Mouse (Mus musculus) left cerebral cortex, postnatal 36 days (tissue): Measurements from ENCODE around the gene Rcvrn. TPM values are rescaled to one million over a fixed set of nuclear protein-coding genes. Genes with fewer than 3 reads are reported as not detected.

Source experiments
- DNase-seq, 2 experiments: peaks; one replicate each; pipeline ENCODE4 v3.0.0; 2021 to 2022; ENCODE audit warnings: low spot score in 2 of 2, mixed read lengths in 1 of 2
- intact Hi-C: fragments of 180-260 bp; cut with DNase I; formaldehyde crosslinking; loops from one replicate; pipeline ENCODE4 v1.15.1; 2025
- total RNA-seq, 2 experiments: library from RNA; stranded (reverse); gene quantifications; 2 replicates each; pipeline ENCODE4 v1.2.3; 2021

Gene Rcvrn
- total RNA-seq, 2 experiments from 2014 or later: 1.1 to 2.5 TPM

DNA sequence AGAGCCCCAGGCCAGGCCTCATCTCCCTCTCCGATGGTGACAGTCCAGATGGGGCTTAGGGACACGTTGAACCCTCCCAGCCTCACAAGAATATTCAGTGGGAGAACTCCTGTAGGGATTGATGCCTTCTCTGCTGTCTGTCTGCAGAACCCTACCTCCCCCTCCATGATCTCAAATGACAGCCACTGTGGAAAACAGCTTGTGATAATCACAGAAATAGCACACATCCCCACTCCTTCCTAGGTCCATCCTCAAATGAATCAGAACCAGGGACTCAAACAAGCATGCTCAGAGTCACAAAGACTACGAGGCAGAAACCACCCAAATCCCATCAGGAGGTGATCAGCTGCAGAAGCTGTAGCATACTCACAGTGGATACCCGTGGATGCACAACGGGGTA is 29.0 kb upstream of the Rcvrn start:
- no peak for DNase-seq
- intact Hi-C loops: loop anchor here (5.0 kb wide), 1 partner anchor 69 kb away; no protein-coding TSS in a partner anchor

DNA sequence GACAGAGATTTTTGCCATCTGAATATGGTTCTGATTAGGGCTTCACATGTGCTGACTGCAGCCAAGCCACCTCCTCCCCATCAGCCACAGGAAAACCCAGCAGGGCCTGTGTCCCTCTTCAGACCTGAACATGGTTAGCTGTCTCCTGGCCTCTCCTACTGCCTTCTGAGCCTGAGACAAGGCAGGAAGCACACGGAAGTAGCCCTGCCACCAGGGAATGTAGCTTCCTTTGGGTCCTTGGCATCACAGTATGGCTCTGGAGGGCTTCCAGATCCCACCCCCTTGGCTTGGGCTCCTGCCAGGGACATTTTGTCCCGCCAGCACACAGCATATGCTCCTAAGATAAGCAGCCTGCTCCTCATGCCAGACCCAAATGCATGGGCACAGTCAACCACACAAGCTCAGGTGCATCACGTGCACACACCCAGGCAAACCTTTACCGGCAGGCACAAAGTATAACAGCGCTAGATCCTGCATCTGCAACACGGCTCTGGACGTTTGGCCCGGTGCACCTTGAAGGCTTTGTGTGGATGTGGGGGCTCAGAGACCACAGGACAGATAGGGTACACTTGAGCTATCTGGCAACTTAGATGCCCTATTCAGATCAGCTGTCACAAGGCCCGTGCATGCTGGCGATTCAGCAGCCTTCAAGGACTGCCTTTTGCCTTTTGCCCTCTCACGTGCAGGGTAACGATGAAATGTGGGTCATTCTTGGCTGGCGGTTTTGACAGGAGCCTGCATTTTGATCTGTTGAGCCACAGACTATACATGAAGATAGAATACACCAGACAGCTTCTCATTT is 27.4 kb upstream of the Rcvrn start:
- intact Hi-C loops: loop anchor here (5.0 kb wide), 1 partner anchor 70 kb away; no protein-coding TSS in a partner anchor
- DNase-seq: peak; percentile 88 to 89

DNA sequence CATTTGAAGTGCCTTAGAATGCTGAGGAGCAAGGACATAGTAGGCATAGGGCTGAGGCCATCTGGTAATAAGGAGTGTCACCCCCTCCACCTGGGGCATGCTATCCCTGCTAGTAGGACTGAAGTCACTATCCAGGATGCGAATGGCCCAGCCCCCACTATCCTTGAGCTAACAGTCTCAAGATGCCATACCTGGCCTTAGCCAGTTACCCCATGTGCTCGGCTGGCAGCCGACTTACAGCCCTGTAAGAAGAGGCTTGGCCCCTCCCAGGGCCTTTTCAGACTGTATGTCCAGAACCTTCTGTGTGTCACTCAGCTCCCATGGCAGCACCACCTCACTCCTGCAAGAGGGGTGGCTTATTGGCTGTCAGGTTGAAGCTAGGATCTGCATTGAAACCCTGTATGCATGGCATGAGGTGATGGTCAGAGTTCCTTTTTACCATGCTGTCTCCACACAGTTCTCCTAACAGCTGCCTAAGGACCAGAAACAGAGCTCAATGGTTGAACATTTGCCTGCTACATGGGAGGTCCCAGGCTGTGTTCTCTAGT is 26.6 kb upstream of the Rcvrn start:
- intact Hi-C loops: loop anchor here (5.0 kb wide), 1 partner anchor 71 kb away; no protein-coding TSS in a partner anchor
- no peak for DNase-seq

DNA sequence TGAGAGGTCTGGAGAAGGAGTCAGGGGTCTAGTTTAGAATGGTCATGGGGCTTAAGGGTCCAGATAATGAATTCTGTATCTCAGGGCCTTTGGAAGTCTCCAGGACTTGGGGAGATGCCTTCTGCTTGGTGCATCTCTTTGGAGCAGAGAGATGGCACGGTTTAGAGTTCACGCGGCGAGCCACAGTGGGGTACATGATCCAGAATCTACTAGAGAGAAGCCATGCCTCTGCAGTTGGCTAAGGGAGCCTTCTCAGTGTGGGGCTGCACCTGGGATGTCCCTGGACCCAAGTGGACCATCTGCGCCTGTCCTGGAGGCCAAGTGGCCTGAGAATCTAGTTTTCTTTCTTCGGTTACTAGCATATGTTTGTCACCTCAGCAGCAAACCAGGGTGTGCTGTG is 25.1 kb upstream of the Rcvrn start:
- intact Hi-C loops: no loop called here

DNA sequence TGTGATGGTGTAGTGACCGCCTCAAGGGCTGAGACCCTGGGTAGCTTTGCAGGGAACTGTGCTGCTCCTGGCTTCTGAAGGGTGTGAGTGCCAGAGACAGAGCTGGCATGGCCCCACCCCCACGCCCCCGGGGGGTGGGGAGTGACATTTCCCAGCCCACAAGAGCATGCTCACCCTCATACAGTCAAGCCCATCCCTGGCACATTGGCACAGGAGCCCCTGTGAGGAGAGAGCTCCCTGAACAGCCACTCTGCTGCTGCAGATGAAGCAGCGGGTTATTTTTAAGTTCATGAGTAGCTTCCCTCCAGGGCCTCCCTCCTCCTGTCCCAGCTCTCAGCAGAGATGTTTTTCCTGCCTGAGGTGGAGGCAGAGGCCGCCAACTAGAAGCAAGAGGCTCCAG is 23.0 kb upstream of the Rcvrn start:
- peak; percentile 55 to 62 for DNase-seq
- intact Hi-C loops: no loop called here

More for the DNA sequence above, 25.1 kb upstream of the Rcvrn start:
- no peak for DNase-seq

DNA sequence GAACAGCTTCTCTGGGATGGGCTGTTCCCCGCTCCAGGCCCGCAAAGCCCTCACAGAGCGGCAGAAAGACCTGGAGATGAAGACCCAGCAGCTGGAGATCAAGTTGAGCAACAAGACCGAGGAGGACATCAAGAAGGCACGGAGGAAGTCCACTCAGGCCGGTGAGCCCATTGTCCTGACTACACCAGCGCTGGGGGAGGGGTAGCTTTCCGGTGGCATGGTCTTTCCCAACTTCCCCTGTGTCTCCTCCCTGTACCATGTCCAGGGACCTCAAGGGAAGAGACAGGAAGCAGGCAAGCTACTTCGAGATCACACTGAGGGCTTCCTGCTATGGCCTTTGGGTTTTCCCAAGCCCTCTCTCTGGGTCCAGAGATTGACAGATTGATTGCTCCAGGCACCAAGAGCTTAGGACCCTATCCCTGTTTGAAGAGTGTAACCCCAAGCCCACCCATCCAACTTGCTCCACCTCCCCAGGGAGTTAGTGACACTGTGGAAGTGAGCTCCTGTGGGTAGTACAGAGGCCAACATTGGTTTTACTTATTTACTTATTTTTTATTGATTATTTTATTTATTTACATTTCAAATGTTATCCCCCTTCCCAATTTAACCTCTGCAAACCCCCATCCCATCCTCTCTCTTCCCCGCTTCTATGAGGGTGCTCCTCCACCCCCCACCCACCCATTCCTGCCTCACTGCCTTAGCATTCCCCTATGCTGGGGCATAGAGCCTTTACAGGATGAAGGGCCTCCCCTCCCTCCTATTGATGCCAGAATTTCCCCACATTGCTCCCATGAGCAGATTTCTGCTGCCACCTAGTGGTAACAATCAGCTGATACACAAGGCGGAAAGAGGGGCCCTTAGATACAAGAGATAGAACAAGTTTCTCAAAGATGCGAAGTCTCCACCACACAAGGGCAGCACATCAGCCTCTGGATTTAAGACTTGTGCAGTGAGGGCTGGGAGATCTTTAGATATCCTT is 19.3 kb upstream of the Rcvrn start:
- intact Hi-C loops: no loop called here

DNA sequence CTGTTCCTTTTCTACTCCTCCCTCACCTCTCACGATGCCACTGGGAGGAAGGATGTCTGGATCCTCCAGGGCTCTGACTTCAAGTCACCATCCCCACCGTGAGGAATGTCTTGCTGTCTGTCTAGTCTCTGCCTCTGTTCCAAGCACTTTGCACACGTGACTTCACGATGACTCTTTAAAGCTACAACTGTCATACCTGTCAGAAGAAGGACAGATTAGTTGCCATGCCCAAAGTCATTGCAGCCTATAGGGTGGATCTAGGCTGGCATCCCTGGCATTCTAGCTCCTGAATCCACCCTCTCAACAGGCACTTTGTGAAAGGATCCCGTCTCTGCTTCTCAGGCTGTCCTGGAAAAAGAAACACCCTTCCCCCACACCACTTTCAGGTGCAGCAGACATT is 15.8 kb upstream of the Rcvrn start:
- DNase-seq: no peak
- intact Hi-C loops: no loop called here

More for the DNA sequence above, 19.3 kb upstream of the Rcvrn start:
- DNase-seq: no peak

DNA sequence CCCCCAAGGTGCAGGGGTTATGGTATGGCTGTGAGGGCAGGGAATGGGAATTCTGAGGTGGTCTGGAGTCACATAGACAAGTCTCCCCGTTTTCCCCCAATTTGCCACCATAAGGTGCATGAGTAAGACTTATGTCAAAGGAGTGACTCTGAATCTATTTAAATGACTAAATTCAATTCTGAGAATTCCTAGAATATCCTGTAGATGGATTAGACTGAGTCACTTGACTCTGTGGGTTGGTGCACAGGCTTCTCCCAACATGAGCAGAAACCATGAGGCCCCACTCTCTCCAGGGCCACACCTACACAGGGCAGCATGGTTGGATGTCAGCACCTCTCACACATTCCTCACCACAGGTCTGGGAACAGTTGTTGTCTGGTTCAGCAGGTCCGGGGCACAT is 15.2 kb upstream of the Rcvrn start:
- peak in 1 of 2 experiments; percentile 7 for DNase-seq
- intact Hi-C loops: loop anchor here (5.0 to 10.0 kb wide), 2 partner anchors 52 to 95 kb away; partner anchors contain the start of genes Glp2r and Gsg1l2

DNA sequence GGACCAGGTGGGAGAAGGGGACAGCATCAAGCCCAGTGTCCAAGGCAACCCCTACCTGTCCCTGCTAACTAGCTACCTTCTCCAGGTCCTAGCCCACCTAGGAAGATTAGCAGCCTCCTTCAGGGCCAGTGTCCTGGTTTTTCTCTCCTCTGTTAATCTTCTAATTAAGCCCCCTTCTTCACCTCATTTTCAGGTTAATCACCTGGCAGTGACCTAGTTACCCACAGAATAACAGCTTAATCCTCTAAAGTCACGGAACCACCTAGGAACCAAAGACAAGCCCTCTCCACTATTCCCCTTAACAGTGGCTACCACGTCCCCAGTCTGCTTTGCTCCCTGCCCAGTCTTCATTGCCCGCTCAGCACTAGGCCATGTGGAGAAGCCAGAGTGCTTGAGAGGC is 13.3 kb upstream of the Rcvrn start:
- no peak for DNase-seq
- intact Hi-C loops: loop anchor here (5.0 to 10.0 kb wide), 2 partner anchors 50 to 93 kb away; partner anchors contain the start of genes Glp2r and Gsg1l2

DNA sequence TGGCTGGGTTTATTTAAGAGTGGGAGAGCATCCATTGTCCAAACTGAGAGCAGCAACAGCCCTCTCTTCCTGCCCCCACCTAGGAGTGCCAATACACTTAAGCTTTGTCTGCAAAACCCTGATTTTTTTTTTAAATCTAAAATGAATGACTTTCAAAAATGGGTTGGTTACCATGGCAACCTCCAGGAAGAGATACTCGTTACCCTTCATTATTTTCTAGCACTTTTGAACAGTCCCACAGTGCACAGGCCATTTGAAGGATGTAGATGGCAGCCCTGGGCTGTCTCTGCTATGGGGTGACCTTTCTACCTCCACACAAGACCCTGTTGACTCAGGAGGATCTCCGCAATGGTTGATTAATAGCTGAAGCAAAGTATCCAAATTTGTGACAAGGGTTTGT is 9.0 kb upstream of the Rcvrn start:
- DNase-seq: no peak
- intact Hi-C loops: loop anchor here (10.0 kb wide), 1 partner anchor 89 kb away; the partner anchor contains the start of genes Glp2r and Gsg1l2

DNA sequence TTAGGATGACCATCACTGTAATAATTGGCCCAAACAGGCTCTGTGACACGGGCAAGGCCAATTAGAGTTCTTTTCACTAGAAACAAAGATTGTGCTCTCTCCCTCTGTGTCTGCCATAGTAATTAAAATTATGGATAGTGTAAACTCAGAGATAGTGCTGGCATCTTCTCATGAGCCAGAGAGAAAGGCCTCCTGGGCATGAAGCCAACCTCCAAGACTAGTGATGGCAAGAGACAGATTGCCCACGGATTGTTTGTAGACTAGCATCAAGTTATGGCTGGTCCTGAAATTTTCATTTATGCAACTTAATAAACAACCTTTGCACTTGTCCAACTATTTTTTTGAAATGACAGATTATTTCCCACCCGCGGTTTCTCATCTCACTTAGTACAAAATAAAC is 17.9 kb downstream of the Rcvrn start:
- intact Hi-C loops: no loop called here
- no peak for DNase-seq

DNA sequence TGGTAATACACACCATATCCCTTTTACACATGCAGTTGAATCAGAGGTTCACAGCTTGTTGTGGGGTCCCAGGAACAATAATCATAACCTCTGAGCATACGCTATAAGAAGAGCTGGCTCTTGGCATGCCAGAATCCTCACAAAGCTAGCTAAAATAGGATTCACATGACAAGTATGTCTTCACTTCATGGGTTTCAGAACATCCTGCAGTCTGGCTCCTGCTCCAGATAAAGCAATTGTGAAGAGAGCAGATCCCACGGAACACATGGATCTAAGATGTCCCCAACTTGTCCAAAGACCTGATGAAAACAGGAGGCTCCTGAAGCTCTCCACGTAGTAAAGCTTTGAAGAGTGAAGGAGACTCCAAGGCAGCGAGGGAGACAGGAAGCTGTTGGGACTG is 20.3 kb downstream of the Rcvrn start:
- DNase-seq: no peak
- intact Hi-C loops: no loop called here

DNA sequence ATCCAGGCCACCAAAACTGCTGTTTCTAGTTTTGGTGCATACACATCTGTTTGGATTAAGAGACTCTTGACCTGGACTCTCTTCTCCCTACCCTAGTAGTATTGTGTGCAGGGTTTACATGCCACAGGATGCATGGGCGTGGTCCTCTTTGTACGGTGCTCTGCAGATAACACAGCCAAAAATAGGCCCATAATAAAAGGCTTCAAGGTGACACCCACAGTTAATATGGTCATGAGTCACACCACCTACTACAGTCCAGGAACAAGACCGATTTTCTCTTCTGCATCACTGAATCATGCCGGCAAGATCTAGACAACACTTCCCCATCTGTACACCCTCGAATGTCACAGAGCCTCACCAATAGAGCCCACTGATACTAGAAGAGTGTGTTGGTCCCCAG is 26.4 kb downstream of the Rcvrn start:
- DNase-seq: no peak

DNA sequence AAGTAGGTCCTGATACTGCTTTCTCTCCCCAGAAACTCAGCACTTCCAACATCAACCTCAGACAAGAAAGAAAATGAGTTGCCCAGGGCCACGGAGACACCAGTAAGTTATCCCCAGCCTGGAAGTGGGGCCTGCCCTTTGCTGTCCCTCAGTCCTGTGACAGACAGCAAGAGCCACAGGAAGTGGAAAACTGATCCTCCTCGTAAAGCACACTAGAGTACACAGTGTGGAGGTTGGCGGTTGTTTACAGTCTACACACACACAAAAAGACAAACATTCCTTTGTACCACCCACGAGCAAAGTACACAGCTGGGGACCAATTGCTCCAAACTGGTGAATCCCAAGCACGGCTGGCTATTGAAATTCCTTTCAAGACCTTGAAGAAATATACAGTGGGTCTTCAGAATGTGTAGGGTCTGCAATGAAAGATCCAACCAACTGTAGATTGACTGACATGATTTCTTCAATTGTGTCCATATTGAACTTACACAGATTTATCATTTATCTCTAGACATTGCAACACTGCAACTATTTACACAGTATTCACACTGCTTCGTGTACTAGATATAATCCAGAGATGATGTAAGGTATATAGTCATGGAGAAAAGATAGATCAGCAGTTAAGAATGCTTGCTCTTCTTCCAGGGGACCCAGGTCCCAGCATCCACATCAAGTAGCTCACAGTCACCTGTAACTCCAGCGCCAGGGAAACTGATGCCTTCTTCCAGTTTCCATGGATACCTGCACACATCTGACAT is 27.5 kb downstream of the Rcvrn start:
- DNase-seq: no peak
- intact Hi-C loops: no loop called here

More for the DNA sequence above, 26.4 kb downstream of the Rcvrn start:
- intact Hi-C loops: no loop called here

DNA sequence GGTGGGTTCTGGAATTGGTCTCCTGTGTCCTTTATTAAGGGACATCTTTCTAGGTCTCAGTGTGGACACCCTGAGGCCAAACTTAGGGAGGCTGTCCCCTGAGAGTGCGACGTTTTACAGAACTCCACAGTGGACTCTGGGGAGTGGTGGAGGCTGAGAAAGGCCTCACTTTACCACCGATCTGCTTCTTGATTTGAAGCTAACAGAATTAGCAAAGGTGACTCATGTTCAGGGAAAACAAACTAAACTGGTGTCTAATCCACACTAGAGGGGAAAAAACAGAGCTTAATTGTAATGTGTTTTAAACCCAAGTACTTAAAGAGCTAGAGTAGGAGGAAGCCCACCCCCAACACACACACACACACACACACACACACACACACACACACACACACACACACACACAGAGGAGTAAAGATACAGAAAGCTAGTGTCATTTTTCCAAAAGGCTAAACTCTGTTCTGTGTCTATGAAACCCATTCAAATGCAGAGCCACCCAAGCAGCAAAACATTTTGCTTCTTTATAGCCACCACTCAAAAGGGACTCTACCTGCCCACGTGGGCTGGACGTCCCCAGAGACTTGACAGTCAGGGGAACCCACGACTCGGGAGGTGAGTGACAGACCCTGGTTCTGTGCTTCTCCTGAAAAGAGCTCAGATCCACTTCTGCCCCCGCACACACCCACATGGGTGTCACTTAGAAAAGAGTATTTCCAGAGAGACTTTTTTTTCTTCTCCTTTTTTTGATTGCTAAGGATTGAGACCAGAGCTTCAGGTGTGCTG is 28.3 kb downstream of the Rcvrn start:
- intact Hi-C loops: no loop called here
- DNase-seq: peak; percentile 59

DNA sequence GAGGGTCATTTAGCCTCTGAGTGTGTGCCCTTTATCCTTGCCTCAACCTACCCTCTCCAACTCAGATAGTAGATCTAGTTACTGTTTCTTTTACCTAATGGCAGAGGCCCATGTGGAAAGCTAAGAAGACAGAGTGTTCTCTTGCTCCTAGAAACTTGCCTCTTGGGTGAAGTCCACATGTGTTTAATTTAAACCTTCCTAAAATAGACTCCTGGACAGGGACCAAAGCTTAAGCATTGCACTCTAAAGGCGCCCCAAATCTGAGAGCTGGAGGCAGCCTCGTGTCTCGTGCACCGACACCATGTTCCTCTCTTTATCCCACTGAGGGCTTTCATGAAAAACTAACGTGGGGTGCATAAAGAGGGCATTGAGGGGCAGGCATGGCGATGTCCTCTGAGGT is 32.0 kb downstream of the Rcvrn start:
- peak; percentile 41 to 46 for DNase-seq
- intact Hi-C loops: no loop called here

DNA sequence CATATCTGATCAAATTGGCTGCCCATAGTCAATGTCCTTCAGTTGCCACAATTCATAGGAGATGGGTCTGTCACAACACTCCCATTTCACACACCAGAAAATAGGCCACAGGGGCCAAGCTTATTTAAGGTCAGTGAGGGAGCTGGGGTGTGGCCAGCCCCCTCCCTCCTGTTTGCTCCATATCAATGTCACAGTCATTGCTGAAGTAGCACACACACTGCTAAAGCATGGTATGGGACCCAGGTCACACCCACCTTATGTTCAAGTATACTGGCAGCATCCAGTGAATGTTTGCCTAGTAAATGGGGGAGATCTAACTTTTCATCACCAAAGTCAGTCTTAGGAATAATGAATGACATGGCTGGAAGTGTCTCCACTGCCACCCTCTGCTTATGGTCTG is 33.6 kb downstream of the Rcvrn start:
- intact Hi-C loops: no loop called here
- no peak for DNase-seq

DNA sequence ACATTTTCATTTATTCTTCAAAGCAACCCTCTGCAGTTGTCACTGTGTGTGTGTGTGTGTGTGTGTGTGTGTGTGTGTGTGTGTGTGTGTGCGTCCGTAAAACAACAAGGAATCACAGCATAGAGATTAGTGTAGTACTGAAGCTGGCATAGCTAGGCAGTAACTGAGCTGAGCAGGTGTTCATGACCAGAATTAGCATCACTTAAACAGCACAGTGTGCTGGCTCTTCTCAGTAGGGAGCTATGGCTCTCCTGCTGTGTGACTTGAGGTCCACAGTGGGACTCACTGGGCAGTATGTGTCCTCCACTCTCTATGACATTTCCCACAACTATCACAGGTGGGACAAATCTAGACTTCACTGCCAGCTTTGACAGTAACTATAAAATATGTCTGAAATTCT is 35.9 kb downstream of the Rcvrn start:
- no peak for DNase-seq
- intact Hi-C loops: loop anchor here (5.0 kb wide), 1 partner anchor 49 kb away; no protein-coding TSS in a partner anchor
